ENCODE assay signal across 8 mouse cellular contexts in the genomic region with DNA sequence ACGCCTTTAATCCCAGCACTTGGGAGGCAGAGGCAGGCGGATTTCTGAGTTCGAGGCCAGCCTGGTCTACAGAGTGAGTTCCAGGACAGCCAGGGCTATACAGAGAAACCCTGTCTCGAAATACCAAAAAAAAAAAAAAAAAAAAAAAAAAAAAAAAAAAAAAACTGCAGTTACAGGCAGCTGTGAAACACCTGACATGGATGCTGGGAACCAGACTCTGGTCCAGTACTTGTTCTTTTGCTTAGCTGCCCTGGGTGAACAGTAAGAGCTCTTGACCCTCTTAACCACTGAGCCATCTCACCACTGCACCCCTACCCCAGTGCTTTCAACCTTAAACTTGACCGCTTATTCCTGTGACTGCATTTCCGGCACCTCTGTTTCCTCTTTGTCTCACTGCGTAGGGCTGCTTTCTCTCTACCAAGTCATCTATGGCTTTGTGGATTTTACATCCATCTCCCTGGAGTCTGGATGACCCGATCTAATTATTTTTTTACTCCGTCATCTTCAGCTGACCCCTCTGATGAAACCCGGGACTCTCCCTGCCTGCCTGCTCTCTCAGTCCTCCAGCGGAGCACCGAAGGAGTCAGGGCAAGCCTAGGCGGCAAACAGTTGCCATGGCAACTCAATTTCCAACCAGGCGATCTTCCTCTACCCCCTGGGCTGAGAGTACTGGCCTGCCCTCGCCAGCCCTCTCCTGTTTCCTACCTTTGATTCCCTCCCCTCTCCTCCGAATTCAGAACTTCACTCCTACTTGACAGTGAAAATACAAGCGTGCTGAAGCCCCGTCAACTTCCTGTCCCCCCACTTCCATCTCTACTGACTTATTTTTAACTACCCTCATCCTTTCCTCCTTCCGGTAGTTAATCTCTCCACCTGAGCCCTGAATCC. TPM values are rescaled to one million over a fixed set of nuclear protein-coding genes. Genes with fewer than 3 reads are reported as not detected.
A peak's percentile ranks its signal among the peaks of the same experiment; 100 is the strongest.
DNase-seq lines count a peak whose midpoint lies in the region; ATAC-seq lines count a peak whose summit lies in the region.

No protein-coding gene starts in this region.

- DNase-seq in adrenal gland, postnatal 10 days = peak; percentile 47
- no peak for DNase-seq in adrenal gland, adult 8-10 months
- peak; percentile 34 for DNase-seq in spleen, adult 12 weeks (ENCODE audit: low spot score)
- DNase-seq in spleen, postnatal 4 days (ENCODE audit: low spot score in 2 of 2) = no peak
- DNase-seq in kidney, postnatal 25 days = peak; percentile 46 to 75
- peak; percentile 34 to 43 for DNase-seq in monocyte, adult 2 months (ENCODE audit: low read depth in 1 of 2, low spot score in 2 of 2)
- peak; percentile 63 to 66 for DNase-seq in thymus, postnatal 36 days

- peak; percentile 66 for ATAC-seq in granulocyte monocyte progenitor cell, adult 5-6 weeks (replicated peaks; ENCODE audit: poor library complexity, severe bottlenecking)

RNA-seq across cellular contexts. Expression of a gene that starts 12.1 kb away (rescaled TPM):
- 1 to 10 TPM; 6.9 to 7.2 TPM for total RNA-seq in adrenal gland, postnatal 10 days (2021)
- 10 to 100 TPM in 2 of 4 experiments, 1 to 10 TPM in 2; 6.1 to 11.1 (median 9.9) TPM for total RNA-seq in adrenal gland, adult 8-10 months (2022)
- not detected in 2 replicates for total RNA-seq in granulocyte monocyte progenitor cell, adult 5-6 weeks (2014; fragmentation: Nextera tagmentation)
- total RNA-seq in granulocyte monocyte progenitor cell, adult 5-6 weeks (2017) = not detected in 2 replicates

RNA-seq across cellular contexts. Expression of a gene that starts 23.8 kb away (rescaled TPM):
- 10 to 100 TPM; 42.6 to 44.6 TPM for total RNA-seq in adrenal gland, postnatal 10 days (2021)
- 10 to 100 TPM; 34.2 to 43.3 (median 36.8) TPM for total RNA-seq in adrenal gland, adult 8-10 months (2022)
- 27.6 and 53.4 TPM in 2 replicates for total RNA-seq in granulocyte monocyte progenitor cell, adult 5-6 weeks (2014; fragmentation: Nextera tagmentation)
- total RNA-seq in granulocyte monocyte progenitor cell, adult 5-6 weeks (2017) = 25.8 and 43.7 TPM in 2 replicates

RNA-seq across cellular contexts. Expression of a gene that starts 23.9 kb away (rescaled TPM):
- 10 to 100 TPM; 50.8 to 53.2 TPM for total RNA-seq in adrenal gland, postnatal 10 days (2021)
- total RNA-seq in adrenal gland, adult 8-10 months (2022) = 10 to 100 TPM; 48.0 to 56.4 (median 50.8) TPM
- total RNA-seq in granulocyte monocyte progenitor cell, adult 5-6 weeks (2014; fragmentation: Nextera tagmentation) = 12.3 and 15.7 TPM in 2 replicates
- total RNA-seq in granulocyte monocyte progenitor cell, adult 5-6 weeks (2017) = 20.0 and 27.4 TPM in 2 replicates

RNA-seq across cellular contexts. Expression of a gene that starts 26.7 kb away (rescaled TPM):
- total RNA-seq in adrenal gland, postnatal 10 days (2021) = 10 to 100 TPM; 12.1 to 15.9 TPM
- total RNA-seq in adrenal gland, adult 8-10 months (2022) = 1 to 10 TPM; 5.7 to 7.4 (median 6.4) TPM
- total RNA-seq in granulocyte monocyte progenitor cell, adult 5-6 weeks (2014; fragmentation: Nextera tagmentation) = 0.41 and 0.83 TPM in 2 replicates
- total RNA-seq in granulocyte monocyte progenitor cell, adult 5-6 weeks (2017) = 0.36 and 0.65 TPM in 2 replicates

RNA-seq across cellular contexts. Expression of a gene that starts 27.6 kb away (rescaled TPM):
- 10 to 100 TPM; 26.2 to 40.8 TPM for total RNA-seq in adrenal gland, postnatal 10 days (2021)
- total RNA-seq in adrenal gland, adult 8-10 months (2022) = 10 to 100 TPM; 26.9 to 44.3 (median 30.4) TPM
- total RNA-seq in granulocyte monocyte progenitor cell, adult 5-6 weeks (2014; fragmentation: Nextera tagmentation) = 1.4 TPM in 1 of 2 replicates, not detected in the other
- 0.47 TPM in 1 of 2 replicates, not detected in the other for total RNA-seq in granulocyte monocyte progenitor cell, adult 5-6 weeks (2017)

Comparison
In these comparisons a context has a peak if more than half of its experiments do, and no peak if none do; other contexts are left out.
1. DNase-seq: peak in adrenal gland, postnatal 10 days (single experiment), spleen, adult 12 weeks (single experiment), kidney, postnatal 25 days (2 of 2), monocyte, adult 2 months (2 of 2) and thymus, postnatal 36 days (2 of 2); none in adrenal gland, adult 8-10 months (single experiment) and spleen, postnatal 4 days (0 of 2).
2. RNA of a gene that starts 12.1 kb away (total RNA-seq): 6.1 to 11.1 TPM in adrenal gland, adult 8-10 months and 6.9 to 7.2 TPM in adrenal gland, postnatal 10 days; not detected in granulocyte monocyte progenitor cell, adult 5-6 weeks; every median in the first group is over 4 times any median in the second.